Mouse (Mus musculus) neural tube, embryonic 15.5 days (tissue): ENCODE data around the gene Nradd. TPM values are rescaled to one million over a fixed set of nuclear protein-coding genes. Genes with fewer than 3 reads are reported as not detected.

Experiments
- ATAC-seq: fragments of 200-750 bp; cut with Nextera tagmentation; 2 replicates; pipeline ENCODE4 v1.8.0; 2017; ENCODE audit warnings: mild to moderate bottlenecking, moderate TSS enrichment, moderate library complexity; ENCODE audit not compliant: low FRiP score
- H3K27ac ChIP-seq: fragments of 300-500 bp; sonication (generic); replicated peaks from 2 replicates; pipeline ENCODE4 v1.5.1; 2015; ENCODE audit warnings: mild to moderate bottlenecking, inconsistent platforms
- H3K27me3 ChIP-seq: fragments of 300-500 bp; sonication (generic); replicated peaks from 2 replicates; pipeline ENCODE4 v1.6.1; 2015; ENCODE audit warnings: inconsistent platforms
- H3K36me3 ChIP-seq: fragments of 300-500 bp; sonication (generic); 2 replicates; pipeline ENCODE4 v1.6.1; 2015; ENCODE audit warnings: inconsistent platforms
- H3K4me1 ChIP-seq: fragments of 300-500 bp; sonication (generic); 2 replicates; pipeline ENCODE4 v1.6.1; 2015; ENCODE audit warnings: inconsistent platforms
- H3K4me2 ChIP-seq: fragments of 300-500 bp; sonication (generic); 2 replicates; pipeline ENCODE4 v1.6.1; 2015; ENCODE audit warnings: inconsistent platforms, mild to moderate bottlenecking, moderate library complexity
- H3K4me3 ChIP-seq: fragments of 300-500 bp; sonication (generic); replicated peaks from 2 replicates; pipeline ENCODE4 v1.5.1; 2015; ENCODE audit warnings: mild to moderate bottlenecking, inconsistent platforms
- H3K9ac ChIP-seq: fragments of 300-500 bp; sonication (generic); replicated peaks from 2 replicates; pipeline ENCODE4 v1.6.1; 2015; ENCODE audit warnings: mild to moderate bottlenecking, inconsistent platforms
- H3K9me3 ChIP-seq: fragments of 300-500 bp; sonication (generic); replicated peaks from 2 replicates; pipeline ENCODE4 v1.6.1; 2016; ENCODE audit warnings: inconsistent platforms
- WGBS: fragments of 180-500 bp; shearing (Covaris S2); methylation state at CpG from one replicate; pipeline ENCODE4 v1.1.7; 2015; ENCODE audit warnings: mixed read lengths; 5-methylcytosine and 5-hydroxymethylcytosine counted together
- polyA plus RNA-seq: library from polyadenylated mRNA; unstranded; fragments of >200 nt; fragmentation: Nextera tagmentation; extraction: Ambion mirVana; gene quantifications from 2 replicates; pipeline ENCODE4 v1.2.1, GENCODE M21; 2015

Gene Nradd
- 24.9 and 26.0 TPM in 2 replicates for polyA plus RNA-seq

DNA sequence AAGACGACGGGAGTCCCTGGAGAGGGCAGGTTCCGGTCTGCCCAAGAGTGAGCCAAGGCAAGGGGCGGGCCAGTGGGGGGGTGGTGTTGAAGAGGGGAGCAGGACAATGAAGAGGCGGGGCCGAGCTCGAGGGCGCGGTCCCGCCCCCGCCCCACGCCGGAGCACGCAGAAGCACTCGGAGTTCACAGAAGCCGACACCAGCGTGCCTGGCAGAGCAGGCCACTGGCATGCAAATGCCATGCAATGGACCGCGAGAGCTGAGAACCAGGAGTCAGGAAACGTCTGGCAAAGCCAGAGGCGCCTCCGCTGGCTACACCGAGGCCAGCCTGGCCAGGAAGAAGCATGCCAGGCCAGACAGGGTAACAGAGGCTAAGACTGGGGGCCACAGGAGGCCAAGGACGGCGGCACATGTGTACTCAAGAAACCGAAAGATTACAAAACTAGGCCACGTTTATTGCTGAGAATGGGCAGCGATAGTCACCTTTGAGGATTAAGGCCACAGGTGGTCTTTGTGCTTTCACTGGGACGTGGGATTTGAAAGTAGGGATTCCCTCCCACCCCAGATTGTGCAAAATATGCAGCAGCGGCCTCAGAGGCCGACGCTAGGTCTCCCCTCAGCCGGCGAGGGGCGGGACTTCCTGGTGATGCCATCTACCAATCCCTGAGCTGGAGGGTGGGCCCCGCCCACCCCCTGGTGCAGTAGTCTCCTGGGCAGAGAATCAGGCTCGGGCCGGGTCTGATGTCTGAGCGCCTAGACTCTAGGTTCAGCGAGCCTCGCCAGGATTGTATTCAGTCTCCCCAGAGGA is at the start of gene Nradd:
TSS of gene Nradd (minus strand) at position 92 of the 806 bp plus-strand sequence.
- peak; percentile 94 for ATAC-seq

DNA sequence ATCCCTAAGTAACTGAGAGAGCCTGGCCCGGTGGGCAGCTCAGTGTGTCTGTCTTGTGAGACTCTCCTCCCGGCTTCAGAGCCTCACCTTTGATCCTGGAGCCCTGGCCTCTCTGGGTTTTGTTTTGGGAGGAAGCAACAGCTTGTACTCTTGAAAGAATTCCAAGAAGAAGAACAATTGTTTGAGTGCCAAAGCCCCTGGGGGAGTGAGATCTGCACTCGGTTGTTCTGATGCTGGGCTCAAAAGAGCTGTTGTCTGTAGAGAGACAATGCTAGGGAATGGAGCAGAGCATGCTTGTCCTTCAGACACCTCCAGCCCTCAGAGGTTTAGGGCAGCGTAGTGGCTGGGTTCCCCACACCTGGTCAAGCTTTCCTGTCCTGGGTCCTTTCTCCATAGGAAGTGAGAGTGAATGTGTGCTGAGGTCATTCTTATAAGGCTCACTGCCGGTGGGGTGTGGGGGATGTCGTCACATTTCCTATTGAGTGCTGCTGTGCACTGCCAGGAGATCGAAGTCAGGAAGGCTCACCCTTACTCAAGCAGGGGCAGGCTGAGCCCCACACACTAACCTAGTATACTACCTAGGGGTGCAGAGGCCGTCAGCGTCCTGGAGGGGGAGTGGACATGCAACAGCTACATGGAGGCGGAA is 49.0 kb upstream of the Nradd start:
- WGBS: 56% methylated on average over 10 of the region's 10 CpGs
- Histone ChIP-seq H3K4me2 (no peak overlapping the region), H3K4me1 (peaks cover 18% of the 10 kb centered on the region), H3K27me3 (no peaks in the 10 kb centered on the region), H3K9ac (0 out of 2 replicates have a peak overlapping the region, but pooled peaks have one; percentile 5), H3K9me3 (no peaks in the 10 kb centered on the region), H3K27ac (no peak overlapping the region), H3K36me3 (no peaks in the 10 kb centered on the region), H3K4me3 (no peak overlapping the region)
- ATAC-seq: no peak

More for the DNA sequence above, at the start of gene Nradd:
- Histone ChIP-seq H3K27me3 (no peaks in the 10 kb centered on the region), H3K9me3 (no peaks in the 10 kb centered on the region), H3K36me3 (peaks cover 17% of the 10 kb centered on the region), H3K4me1 (peaks cover 27% of the 10 kb centered on the region), H3K27ac (peak within 1 kb of the TSS; percentile 88), H3K4me3 (peak within 1 kb of the TSS; percentile 51), H3K9ac (peak within 1 kb of the TSS; percentile 70), H3K4me2 (peak within 1 kb of the TSS; percentile 98)
- WGBS: under 1% methylated on average over 41 of the region's 41 CpGs

GRCm38 (mm10) chr9:110672462-110673106 is 48.3 kb upstream of the Nradd start:
- Histone ChIP-seq H3K4me3 (no peak overlapping the region), H3K9ac (0 out of 2 replicates have a peak overlapping the region, but pooled peaks have one; percentile 5), H3K4me2 (no peak overlapping the region), H3K27ac (no peak overlapping the region), H3K4me1 (peaks cover 18% of the 10 kb centered on the region), H3K36me3 (no peaks in the 10 kb centered on the region), H3K9me3 (no peaks in the 10 kb centered on the region), H3K27me3 (no peaks in the 10 kb centered on the region)
- ATAC-seq: no peak
- WGBS: 59% methylated on average over 7 of the region's 7 CpGs

GRCm38 (mm10) chr9:110669785-110670184 is 45.5 kb upstream of the Nradd start:
- Histone ChIP-seq H3K4me2 (no peak overlapping the region), H3K9me3 (no peaks in the 10 kb centered on the region), H3K4me3 (no peak overlapping the region), H3K27me3 (no peaks in the 10 kb centered on the region), H3K9ac (no peak overlapping the region), H3K4me1 (peaks cover 21% of the 10 kb centered on the region), H3K27ac (no peak overlapping the region), H3K36me3 (no peaks in the 10 kb centered on the region)
- WGBS: 91% methylated on average over 5 of the region's 5 CpGs
- ATAC-seq: no peak

DNA sequence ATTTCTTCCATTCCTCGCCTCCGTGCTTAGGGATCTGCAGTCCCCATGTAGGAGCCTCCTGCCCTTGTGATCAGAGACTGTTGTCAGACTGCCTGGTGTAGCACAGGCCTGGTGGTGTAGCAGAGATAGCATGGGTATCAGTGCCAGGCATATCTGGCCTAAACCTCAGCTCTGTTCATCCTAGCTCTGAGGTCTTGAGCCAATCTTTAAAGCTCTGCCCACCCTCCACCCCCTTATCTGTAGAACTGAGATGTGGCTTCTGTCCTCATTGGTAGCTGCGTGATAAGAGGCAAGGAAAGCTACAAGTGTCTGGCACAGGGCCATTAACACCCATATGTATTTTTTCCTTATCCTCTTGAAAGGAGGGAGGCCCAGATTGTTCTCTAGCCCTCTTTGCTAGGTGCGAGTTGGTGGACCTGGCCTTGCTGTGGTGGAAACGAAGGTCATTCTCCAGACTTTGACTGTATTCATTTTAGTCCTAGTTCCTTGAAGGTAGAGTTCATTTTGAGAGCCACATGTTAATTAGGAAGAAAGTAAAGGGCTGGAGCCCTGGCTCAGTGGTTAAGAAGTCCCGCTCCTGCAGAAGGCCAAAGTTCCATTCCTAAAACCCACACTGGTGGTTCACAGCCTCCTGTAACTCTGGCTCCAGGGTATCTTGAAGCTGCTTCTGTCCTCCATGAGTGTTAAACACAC is 44.5 kb upstream of the Nradd start:
- Histone ChIP-seq H3K36me3 (no peaks in the 10 kb centered on the region), H3K4me1 (peaks cover 19% of the 10 kb centered on the region), H3K9ac (no peak overlapping the region), H3K27ac (no peak overlapping the region), H3K4me2 (no peak overlapping the region), H3K4me3 (no peak overlapping the region), H3K27me3 (no peaks in the 10 kb centered on the region), H3K9me3 (no peaks in the 10 kb centered on the region)
- WGBS: 92% methylated on average over 6 of the region's 6 CpGs
- ATAC-seq: no peak

DNA sequence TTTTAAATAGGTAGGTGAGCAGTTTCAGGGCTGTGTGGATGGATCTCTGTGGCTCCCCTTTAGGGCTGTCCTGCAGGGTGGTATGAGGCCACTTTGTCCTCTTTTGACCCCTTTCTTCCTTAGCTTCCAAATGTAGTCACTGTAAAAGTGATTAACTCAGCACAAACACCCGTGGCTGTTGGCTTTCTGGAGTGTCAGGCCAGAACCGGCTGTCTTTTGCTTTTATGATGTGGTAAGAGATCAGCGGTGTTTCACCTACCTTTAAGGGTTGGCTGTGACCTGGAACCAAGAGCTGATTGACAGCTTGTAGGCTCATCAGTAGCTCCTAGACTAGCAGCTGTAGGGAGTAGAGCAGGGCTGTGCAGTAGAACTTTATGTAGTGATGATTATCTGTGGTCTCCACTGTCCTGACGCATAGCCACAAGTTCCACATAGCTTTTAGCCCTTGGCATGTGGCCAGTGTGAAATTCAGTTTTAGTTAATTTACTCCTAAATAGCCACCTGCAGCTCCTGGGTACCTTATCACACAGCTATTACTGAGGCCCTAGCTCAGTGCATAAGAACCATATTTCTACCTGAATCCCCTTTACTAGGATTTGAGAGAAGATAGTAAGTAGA is 43.1 kb upstream of the Nradd start:
- H3K4me2 ChIP-seq: no peak overlapping the region
- no peak overlapping the region for H3K9ac ChIP-seq
- WGBS: 54% methylated on average over 4 of the region's 4 CpGs
- no peak for ATAC-seq
- H3K9me3 ChIP-seq: no peaks in the 10 kb centered on the region
- no peaks in the 10 kb centered on the region for H3K27me3 ChIP-seq
- peaks cover 6% of the 10 kb centered on the region for H3K4me1 ChIP-seq
- no peak overlapping the region for H3K27ac ChIP-seq
- H3K4me3 ChIP-seq: no peak overlapping the region
- no peaks in the 10 kb centered on the region for H3K36me3 ChIP-seq

DNA sequence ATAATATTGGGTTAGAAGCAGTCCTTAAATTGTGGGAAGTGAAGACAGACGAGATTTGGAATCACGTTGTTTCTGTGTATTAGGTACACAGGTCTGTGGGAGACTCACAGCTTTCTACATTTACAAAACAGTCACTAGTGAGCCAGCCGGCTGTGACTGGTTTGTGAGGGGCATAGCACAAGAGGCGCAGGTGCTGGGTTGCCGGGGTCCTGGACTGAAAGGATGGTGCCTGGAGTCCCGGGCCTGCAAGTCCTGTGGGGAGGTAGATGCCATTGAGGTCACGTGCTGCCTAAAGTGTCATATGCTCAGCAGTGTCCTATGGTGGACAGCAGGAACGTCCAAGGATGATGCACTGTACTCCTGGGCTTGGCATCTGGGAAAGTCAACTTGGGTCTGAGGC is 42.1 kb upstream of the Nradd start:
- no peak overlapping the region for H3K4me3 ChIP-seq
- 17% methylated on average over 8 of the region's 8 CpGs for WGBS
- no peaks in the 10 kb centered on the region for H3K36me3 ChIP-seq
- no peak overlapping the region for H3K27ac ChIP-seq
- peaks cover 6% of the 10 kb centered on the region for H3K4me1 ChIP-seq
- H3K27me3 ChIP-seq: no peaks in the 10 kb centered on the region
- no peaks in the 10 kb centered on the region for H3K9me3 ChIP-seq
- H3K9ac ChIP-seq: no peak overlapping the region
- H3K4me2 ChIP-seq: no peak overlapping the region
- no peak for ATAC-seq

DNA sequence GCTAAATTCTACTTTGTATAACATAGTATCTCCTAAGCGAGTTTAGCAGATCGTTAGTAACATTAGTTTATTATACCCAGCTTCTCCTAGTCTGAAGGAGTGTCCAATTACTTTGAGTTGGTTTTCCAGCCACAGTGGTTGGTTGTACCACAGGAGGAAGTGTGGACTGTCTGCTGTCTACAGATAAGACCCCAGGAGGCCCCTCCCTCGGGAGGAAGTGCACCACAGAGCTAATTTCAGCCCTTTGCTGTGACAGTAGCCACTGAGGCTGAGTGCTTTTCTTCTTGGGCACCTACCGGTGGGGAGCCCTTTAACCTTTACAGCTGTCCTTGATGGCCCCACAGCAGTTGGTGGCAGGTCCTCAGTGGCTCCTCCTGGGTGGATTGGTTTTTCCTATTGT is 41.7 kb upstream of the Nradd start:
- H3K4me1 ChIP-seq: peaks cover 6% of the 10 kb centered on the region
- ATAC-seq: no peak
- no peaks in the 10 kb centered on the region for H3K36me3 ChIP-seq
- H3K27ac ChIP-seq: no peak overlapping the region
- no peaks in the 10 kb centered on the region for H3K9me3 ChIP-seq
- H3K4me3 ChIP-seq: no peak overlapping the region
- H3K9ac ChIP-seq: no peak overlapping the region
- no peak overlapping the region for H3K4me2 ChIP-seq
- WGBS: 13% methylated on average over 4 of the region's 4 CpGs
- H3K27me3 ChIP-seq: no peaks in the 10 kb centered on the region

DNA sequence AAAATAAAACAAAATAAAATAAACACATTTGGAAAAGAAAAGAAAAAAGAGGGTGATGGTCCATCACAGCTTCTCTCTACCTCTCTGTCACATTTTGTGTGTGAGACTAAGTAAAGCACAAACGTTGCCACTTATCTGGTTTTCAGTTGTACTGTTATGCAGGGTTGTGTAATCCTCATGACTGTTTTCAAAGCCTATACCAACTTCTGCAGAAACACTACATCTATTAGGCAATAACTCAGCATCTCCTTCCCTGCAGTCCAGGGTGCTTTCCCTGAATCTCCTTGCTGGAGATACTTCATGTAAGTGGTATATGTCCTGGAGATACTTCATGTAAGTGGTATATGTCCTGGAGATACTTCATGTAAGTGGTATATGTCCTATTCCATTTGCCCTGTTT is 38.6 kb upstream of the Nradd start:
- H3K9ac ChIP-seq: no peak overlapping the region
- ATAC-seq: no peak
- no peak overlapping the region for H3K4me3 ChIP-seq
- 90% methylated on average over 1 of the region's 1 CpGs for WGBS
- H3K36me3 ChIP-seq: no peaks in the 10 kb centered on the region
- H3K9me3 ChIP-seq: no peaks in the 10 kb centered on the region
- no peak overlapping the region for H3K4me2 ChIP-seq
- no peak overlapping the region for H3K27ac ChIP-seq
- H3K4me1 ChIP-seq: peaks cover 14% of the 10 kb centered on the region
- H3K27me3 ChIP-seq: no peaks in the 10 kb centered on the region

GRCm38 (mm10) chr9:110660856-110661612 is 36.8 kb upstream of the Nradd start:
- ATAC-seq: no peak
- peaks cover 23% of the 10 kb centered on the region for H3K4me1 ChIP-seq
- no peak overlapping the region for H3K27ac ChIP-seq
- H3K4me3 ChIP-seq: no peak overlapping the region
- H3K9me3 ChIP-seq: no peaks in the 10 kb centered on the region
- no peak overlapping the region for H3K9ac ChIP-seq
- H3K36me3 ChIP-seq: no peaks in the 10 kb centered on the region
- H3K4me2 ChIP-seq: no peak overlapping the region
- no peaks in the 10 kb centered on the region for H3K27me3 ChIP-seq
- WGBS: 85% methylated on average over 7 of the region's 7 CpGs
